Mouse (Mus musculus): Measurements from ENCODE around the gene 6030408B16Rik.

GRCm38 (mm10) chr15:101303830-101304229 lies 10.8 kb downstream of the 6030408B16Rik start:
- TF ChIP-seq POLR2A (IDR thresholded peaks at IDR 0.05; ENCODE audit: borderline replicate concordance, low read depth, low read length) (no peak), CTCF (IDR thresholded peaks at IDR 0.05; ENCODE audit: low read depth, low read length) (no peak)

Data from bone marrow macrophage, adult 2 months (primary cell).